Mouse (Mus musculus) thymus, adult 2 months (tissue): ENCODE measurements around the gene Traf3.

ENCODE experiments used
- CTCF ChIP-seq: fragments of 200-500 bp; IDR thresholded peaks from 2 replicates; pipeline ENCODE4 v1.5.1; 2012; ENCODE audit warnings: mild to moderate bottlenecking, control low read depth, low read length, moderate library complexity, borderline replicate concordance; ENCODE audit not compliant: control insufficient read depth, poor library complexity, insufficient read depth; ENCODE audit errors: extremely low read depth
- POLR2A ChIP-seq: fragments of 200-500 bp; IDR thresholded peaks from 2 replicates; pipeline ENCODE4 v1.6.1; 2012; ENCODE audit warnings: mild to moderate bottlenecking, low read length, control low read depth, moderate library complexity; ENCODE audit not compliant: control insufficient read depth, poor library complexity, insufficient read depth; ENCODE audit errors: extremely low read depth

- TF ChIP-seq CTCF (no peak), POLR2A (no peak)
These were observed 40.5 kb upstream of the Traf3 start for GRCm38 (mm10) chr12:111125666-111126065.
